Mouse (Mus musculus): ENCODE results near the gene Hist2h2aa1. TPM values are rescaled to one million over a fixed set of nuclear protein-coding genes. Genes with fewer than 3 reads are reported as not detected.
"Not testable (repeated sequence)": the region's sequence is repeated elsewhere in the genome, so short reads cannot be mapped to it uniquely, and the experiment has no call there.

Hist2h2aa1 gene
- polyA plus RNA-seq, 1 experiment from 2014 or later, result 9.5 TPM

DNA sequence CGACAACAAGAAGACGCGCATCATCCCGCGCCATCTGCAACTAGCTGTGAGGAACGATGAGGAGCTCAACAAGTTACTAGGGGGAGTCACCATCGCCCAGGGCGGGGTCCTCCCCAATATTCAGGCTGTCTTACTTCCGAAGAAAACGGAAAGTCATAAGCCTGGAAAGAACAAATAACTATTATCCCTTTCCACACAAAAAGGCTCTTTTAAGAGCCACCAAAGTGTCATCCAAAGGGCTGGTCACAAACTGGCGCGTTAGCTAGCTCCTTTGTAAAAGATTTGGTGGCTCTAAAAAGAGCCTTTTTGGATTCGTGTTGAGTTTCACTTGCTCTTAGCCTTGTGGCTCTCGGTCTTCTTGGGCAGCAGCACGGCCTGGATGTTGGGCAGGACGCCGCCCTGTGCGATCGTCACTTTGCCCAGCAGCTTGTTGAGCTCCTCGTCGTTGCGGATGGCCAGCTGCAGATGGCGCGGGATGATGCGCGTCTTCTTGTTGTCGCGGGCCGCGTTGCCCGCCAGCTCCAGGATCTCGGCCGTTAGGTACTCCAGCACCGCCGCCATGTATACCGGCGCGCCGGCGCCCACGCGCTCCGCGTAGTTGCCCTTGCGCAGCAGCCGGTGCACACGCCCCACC lies 25.0 kb upstream of the Hist2h2aa1 start:
- Histone ChIP-seq H3K4me1 (peaks cover 30% of the 10 kb centered on the region), H3K4me3 (peak overlapping the region; percentile 71), H3K27ac (peak overlapping the region; percentile 94)
- H3K36me3 ChIP-seq; H3K27me3 ChIP-seq (ENCODE audit: insufficient read depth, poor library complexity, severe bottlenecking); H3K9me3 ChIP-seq; DNase-seq (ENCODE audit: low spot score): not testable (repeated sequence)
- WGBS, result under 1% methylated on average over 38 of the region's 47 CpGs

DNA sequence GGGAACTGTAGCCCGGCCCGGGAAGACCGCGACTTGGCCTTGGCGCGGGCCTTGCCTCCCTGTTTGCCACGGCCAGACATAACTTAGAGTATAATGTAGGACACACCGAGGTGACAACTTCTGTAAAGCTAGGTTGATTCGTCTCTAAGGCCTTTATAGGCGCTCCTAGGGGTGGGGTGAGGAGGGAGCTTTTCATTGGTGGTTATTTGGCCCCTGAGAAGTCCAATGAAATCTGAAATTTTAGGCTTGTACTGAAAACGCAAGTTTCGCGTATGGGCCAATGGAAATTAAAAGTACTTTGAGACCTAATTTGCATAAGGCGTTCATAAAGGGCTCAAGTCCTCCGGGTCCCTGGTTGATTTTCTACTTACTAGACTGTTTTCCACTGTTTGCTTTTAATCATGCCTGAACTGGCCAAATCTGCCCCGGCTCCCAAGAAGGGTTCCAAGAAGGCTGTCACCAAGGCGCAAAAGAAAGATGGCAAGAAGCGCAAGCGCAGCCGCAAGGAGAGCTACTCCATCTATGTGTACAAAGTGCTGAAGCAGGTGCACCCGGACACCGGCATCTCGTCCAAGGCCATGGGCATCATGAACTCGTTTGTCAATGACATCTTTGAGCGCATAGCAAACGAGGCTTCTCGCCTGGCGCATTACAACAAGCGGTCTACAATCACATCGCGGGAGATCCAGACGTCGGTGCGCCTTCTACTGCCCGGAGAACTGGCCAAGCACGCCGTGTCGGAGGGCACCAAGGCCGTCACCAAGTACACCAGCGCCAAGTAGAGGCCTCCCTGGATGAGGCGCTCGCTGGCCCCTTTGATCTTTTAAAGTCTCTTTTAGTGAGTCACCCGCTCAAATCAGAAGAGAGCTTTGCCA lies 24.3 kb upstream of the Hist2h2aa1 start, which contains the start of the genes Hist2h2ac and Hist2h2be:
TSS of gene Hist2h2ac (minus strand) at position 116 of the 875 bp plus-strand sequence.
TSS of gene Hist2h2be (plus strand) at position 355 of the 875 bp plus-strand sequence.
- Histone ChIP-seq H3K4me1 (peaks cover 34% of the 10 kb centered on the region), H3K9me3 (no peaks in the 10 kb centered on the region), H3K4me3 (peak within 1 kb of the TSS; percentile 71), H3K36me3 (no peaks in the 10 kb centered on the region), H3K27ac (peak within 1 kb of the TSS; percentile 94), H3K27me3 (ENCODE audit: insufficient read depth, poor library complexity, severe bottlenecking) (no peaks in the 10 kb centered on the region)
- peak; percentile 95 for DNase-seq (ENCODE audit: low spot score)
- under 1% methylated on average over 43 of the region's 43 CpGs for WGBS

DNA sequence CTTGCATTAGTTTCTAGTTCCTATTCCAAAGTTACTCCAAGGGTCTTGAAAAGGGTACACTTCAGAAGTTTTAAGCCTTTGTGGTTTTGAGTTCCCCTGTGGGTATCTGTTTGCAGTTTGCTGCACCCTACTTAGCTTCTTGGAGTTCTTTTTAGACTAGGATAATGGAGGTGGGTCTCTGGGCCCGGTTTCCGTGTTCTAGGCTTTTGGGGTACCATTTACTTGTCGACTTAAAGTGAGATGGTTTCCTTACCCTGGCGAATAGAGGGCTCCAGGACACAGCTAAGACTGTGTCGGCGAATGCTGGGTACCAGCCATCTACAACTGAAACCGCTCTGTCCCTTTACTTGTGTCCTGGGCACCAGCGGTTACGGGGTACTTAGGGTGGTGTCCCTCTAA lies 23.7 kb upstream of the Hist2h2aa1 start:
- H3K27ac ChIP-seq, result peak overlapping the region; percentile 94
- no peaks in the 10 kb centered on the region for H3K9me3 ChIP-seq
- DNase-seq (ENCODE audit: low spot score), result no peak
- H3K27me3 ChIP-seq (ENCODE audit: insufficient read depth, poor library complexity, severe bottlenecking), result no peaks in the 10 kb centered on the region
- peaks cover 40% of the 10 kb centered on the region for H3K4me1 ChIP-seq
- WGBS, result 33% methylated on average over 9 of the region's 9 CpGs
- no peaks in the 10 kb centered on the region for H3K36me3 ChIP-seq
- peak overlapping the region; percentile 71 for H3K4me3 ChIP-seq

DNA sequence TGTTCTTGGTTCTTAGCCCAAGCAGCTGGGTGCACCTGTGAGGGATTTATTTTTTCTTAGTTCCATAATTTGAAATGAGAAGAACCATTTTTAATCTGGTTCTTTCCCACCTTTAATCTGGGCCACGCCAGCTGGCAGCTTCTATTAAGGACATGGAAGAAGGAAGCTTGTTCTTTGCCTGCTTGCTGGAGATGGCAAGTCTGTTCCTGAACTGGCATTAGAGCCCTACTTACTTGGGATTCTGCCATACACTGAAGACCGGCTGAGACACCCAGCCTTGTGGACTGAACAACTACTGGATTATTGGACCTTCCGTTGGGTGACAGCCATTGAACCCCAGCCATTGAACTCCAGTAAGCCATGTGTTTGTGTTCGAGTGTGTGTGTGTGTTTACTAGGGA lies 22.5 kb upstream of the Hist2h2aa1 start:
- no peak for DNase-seq (ENCODE audit: low spot score)
- H3K9me3 ChIP-seq, result no peaks in the 10 kb centered on the region
- H3K27ac ChIP-seq, result no peak overlapping the region
- peaks cover 48% of the 10 kb centered on the region for H3K4me1 ChIP-seq
- H3K36me3 ChIP-seq, result no peaks in the 10 kb centered on the region
- no peak overlapping the region for H3K4me3 ChIP-seq
- WGBS, result 91% methylated on average over 4 of the region's 4 CpGs
- no peaks in the 10 kb centered on the region for H3K27me3 ChIP-seq (ENCODE audit: insufficient read depth, poor library complexity, severe bottlenecking)

DNA sequence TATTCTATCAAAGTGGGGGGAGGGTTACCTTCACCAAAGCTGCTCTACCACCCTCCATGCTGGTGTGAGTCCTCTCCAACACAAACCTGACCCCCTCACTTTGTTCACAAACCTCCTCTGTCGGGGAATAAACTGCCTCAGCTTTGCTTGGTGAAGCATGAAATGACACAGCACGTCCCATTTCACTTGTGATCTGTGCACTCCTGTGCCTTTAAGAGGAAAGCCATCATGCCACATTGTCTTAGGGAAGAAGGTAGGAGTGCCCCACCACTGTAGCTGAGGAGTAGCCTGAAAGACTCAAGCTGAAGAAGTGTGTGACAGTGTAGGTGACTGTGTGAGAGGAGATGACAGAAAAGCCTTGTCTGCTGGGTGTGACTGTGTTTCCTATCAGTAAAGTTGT lies 19.9 kb upstream of the Hist2h2aa1 start:
- Histone ChIP-seq H3K4me1 (peaks cover 41% of the 10 kb centered on the region), H3K9me3 (no peaks in the 10 kb centered on the region), H3K27me3 (ENCODE audit: insufficient read depth, poor library complexity, severe bottlenecking) (no peaks in the 10 kb centered on the region), H3K4me3 (no peak overlapping the region), H3K27ac (peak overlapping the region; percentile 57; the same call in 1 of the 2 replicates), H3K36me3 (no peaks in the 10 kb centered on the region)
- WGBS, result 41% methylated on average over 2 of the region's 2 CpGs
- no peak for DNase-seq (ENCODE audit: low spot score)

DNA sequence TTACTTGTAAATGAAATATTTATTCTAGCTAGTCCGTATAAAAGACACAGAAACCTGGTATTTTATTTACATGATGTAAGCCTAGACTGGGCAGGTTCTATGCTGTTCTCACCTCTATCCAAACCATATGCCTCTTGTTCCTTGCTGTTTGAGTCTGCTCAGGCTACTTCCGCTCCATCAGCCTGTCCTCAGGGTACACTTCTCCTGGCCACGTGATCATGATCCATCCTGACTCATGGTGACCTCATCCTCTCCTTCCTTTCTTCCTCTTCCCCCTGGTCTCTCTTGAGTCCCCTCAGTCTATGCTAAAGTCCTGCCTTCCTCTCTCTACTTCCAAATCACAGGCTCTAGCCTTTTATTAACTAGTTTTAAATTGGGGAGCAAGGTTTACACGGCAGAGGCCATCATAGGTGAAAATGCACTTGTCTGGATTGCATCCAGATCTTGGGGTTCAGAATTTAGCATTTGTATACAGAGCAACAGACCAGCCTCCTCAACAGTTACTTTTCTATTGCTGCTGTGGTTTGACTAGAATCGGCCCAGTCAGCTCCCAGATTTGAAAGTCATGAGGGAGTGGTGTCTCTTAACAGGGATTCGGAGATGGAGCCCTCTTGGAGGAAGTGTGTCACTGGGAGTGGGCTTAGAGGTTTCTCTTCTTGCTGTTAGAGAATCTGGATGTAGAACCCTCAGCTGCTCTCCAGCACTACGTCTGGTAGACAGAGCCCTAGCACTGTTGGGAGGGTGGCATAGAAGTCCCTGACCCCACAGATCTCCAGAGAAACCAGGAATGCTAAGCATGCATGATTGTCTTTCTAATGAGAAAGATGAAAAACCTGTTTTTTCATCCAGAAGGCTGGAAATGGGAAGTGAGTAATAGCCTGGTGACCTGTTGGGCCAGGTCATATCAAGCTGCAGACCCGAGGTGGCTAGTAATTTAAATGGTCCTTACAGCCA lies 18.3 kb upstream of the Hist2h2aa1 start:
- Histone ChIP-seq H3K36me3 (no peaks in the 10 kb centered on the region), H3K4me3 (no peak overlapping the region), H3K9me3 (no peaks in the 10 kb centered on the region), H3K27me3 (ENCODE audit: insufficient read depth, poor library complexity, severe bottlenecking) (no peaks in the 10 kb centered on the region), H3K4me1 (peaks cover 39% of the 10 kb centered on the region), H3K27ac (0 out of 2 replicates have a peak overlapping the region, but pooled peaks have one; percentile 59)
- WGBS, result 69% methylated on average over 8 of the region's 8 CpGs
- no peak for DNase-seq (ENCODE audit: low spot score)

DNA sequence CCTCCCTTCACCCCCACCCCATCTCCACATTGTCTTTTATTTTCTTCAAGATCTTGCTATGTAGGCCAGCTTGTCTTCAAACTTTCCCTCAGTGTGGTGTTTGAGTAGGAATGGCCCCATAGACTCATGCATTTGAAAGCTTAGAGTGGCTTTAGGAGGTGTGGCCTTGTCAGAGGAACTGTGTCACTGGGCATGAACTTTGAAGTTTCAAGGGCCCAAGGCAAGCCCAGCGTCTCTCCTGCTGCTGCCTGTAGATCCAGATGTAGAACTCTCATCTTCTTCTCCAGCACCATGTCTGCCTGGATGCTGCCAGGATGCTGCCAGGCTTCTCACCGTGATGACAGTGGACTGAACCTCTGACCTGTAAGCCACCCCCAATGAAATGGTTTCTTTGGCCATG lies 16.5 kb upstream of the Hist2h2aa1 start:
- peaks cover 33% of the 10 kb centered on the region for H3K4me1 ChIP-seq
- no peak for DNase-seq (ENCODE audit: low spot score)
- H3K27ac ChIP-seq, result no peak overlapping the region
- no peaks in the 10 kb centered on the region for H3K36me3 ChIP-seq
- no peaks in the 10 kb centered on the region for H3K9me3 ChIP-seq
- no peaks in the 10 kb centered on the region for H3K27me3 ChIP-seq (ENCODE audit: insufficient read depth, poor library complexity, severe bottlenecking)
- no peak overlapping the region for H3K4me3 ChIP-seq
- WGBS, result 58% methylated on average over 2 of the region's 2 CpGs

DNA sequence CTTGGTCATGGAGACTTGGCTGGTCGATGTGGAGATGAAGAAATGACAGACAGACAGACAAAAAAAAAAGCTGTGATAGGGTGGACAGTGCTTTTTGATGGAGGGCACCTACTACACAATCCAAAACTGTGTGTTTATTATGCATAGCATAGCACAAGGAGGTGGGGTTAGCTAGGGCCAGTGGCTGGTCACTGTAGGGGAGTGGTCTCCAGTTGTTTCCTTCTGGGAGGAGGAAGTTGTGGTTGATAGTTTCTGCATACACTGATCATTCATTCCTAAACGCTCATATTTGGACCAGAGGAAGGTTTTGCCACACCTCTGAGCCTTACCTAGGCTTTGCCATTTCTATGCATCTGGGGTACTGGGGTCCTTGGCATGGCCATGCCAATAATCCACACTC lies 14.9 kb upstream of the Hist2h2aa1 start:
- Histone ChIP-seq H3K9me3 (no peaks in the 10 kb centered on the region), H3K27ac (no peak overlapping the region), H3K4me1 (peaks cover 24% of the 10 kb centered on the region), H3K36me3 (no peaks in the 10 kb centered on the region), H3K4me3 (no peak overlapping the region), H3K27me3 (ENCODE audit: insufficient read depth, poor library complexity, severe bottlenecking) (no peaks in the 10 kb centered on the region)
- 64% methylated on average over 2 of the region's 2 CpGs for WGBS
- no peak for DNase-seq (ENCODE audit: low spot score)

DNA sequence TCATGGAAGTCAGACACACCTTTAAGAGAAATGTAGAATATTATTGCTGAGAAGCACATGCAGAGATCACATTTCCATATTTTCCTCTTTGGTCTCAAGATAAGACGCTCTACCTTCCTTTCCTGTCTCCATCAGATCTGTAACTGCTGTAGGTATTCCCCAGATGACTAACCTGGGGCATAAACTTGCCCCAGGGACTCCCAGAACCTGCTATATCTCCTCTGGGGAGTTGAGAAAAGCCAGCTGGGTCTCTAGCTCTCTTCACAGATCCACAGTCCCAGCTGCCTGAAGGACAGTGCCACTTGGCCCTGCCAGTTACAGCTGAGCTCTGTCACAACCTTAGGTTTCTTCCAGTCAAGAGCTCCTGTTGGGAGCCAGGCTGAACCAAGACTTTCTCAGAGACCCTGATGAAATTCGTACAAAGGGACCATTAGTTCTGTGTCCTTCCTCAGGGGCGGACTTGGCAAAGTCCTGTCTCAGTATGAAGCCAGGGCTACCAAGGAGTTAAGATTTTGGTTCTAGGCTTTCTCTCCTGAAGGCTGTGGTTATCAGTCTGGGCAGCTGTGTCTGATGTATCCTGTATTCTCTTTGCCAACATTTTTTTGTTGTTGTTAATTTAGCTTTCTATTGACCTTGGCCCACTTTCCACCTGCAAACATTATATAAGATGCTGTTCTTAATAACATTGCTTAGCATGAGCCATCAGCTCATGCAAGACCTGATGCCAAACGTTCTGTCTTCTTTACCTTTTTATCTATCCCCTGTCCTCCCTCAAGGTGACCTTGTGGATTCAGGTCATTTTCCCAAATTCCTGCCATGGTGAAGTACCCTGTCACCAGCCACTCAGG lies 14.2 kb upstream of the Hist2h2aa1 start:
- no peak for DNase-seq (ENCODE audit: low spot score)
- peaks cover 17% of the 10 kb centered on the region for H3K4me1 ChIP-seq
- 64% methylated on average over 4 of the region's 4 CpGs for WGBS
- H3K36me3 ChIP-seq, result no peaks in the 10 kb centered on the region
- no peak overlapping the region for H3K27ac ChIP-seq
- H3K4me3 ChIP-seq, result no peak overlapping the region
- no peaks in the 10 kb centered on the region for H3K9me3 ChIP-seq
- H3K27me3 ChIP-seq (ENCODE audit: insufficient read depth, poor library complexity, severe bottlenecking), result no peaks in the 10 kb centered on the region

DNA sequence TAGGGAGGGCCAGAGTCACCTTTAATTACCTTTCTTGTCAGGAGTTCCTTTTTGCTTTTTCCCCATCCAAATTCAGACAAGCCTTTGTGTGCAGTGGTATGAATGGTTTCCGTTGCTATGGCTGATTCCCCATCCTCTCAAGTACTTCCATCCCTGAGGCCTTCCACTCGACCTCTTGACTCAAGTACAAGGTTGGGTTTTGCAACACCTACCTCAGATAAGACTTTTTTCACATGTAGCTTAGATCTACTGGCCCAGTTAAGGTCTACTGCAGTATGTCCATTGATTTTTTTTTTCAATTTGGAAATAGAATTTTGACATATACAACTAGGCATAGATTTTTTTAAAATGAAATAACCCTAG lies 13.6 kb upstream of the Hist2h2aa1 start:
- WGBS, result 49% methylated on average over 2 of the region's 2 CpGs
- Histone ChIP-seq H3K27ac (no peak overlapping the region), H3K27me3 (ENCODE audit: insufficient read depth, poor library complexity, severe bottlenecking) (no peaks in the 10 kb centered on the region), H3K9me3 (no peaks in the 10 kb centered on the region), H3K4me1 (peaks cover 12% of the 10 kb centered on the region), H3K36me3 (no peaks in the 10 kb centered on the region), H3K4me3 (no peak overlapping the region)
- DNase-seq (ENCODE audit: low spot score), result no peak

DNA sequence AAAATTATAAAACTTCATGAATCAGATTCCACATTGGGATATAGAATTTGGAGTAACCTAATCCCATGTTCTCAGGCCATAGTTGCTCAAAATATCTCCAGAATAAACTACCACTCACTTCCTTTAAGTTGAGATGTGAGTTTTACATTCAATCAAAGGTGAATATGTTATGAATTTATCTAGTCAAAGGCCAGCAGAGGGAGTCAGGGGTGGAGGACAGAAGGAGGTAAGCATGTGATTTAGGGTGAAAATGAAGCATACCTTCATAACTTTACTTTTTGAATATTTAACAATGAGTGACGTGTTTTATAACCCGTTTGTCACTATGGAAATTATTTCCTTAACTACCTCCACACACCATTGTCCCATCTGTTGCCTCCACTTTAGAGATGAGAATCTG lies 10.4 kb upstream of the Hist2h2aa1 start:
- DNase-seq (ENCODE audit: low spot score), result no peak

DNA sequence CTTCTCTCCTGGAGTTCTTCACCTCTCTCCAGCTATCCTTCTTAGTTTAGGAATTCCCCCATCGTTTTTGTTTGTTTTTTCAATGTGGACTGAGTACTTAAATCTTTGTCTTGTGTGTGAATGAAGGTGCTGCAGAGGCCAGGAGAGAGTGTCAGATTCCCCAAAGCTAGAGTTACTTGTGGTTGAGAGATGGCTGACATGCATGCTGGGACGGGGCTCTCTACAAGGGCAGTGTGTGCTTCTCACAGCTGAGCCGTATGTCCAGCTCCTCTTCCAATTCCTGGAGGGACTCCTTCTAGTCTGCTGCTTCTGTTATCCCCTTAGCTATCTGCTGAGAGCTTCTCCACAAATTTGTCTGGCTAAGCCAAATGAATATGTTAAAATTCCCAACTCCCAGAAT lies 9.5 kb upstream of the Hist2h2aa1 start:
- DNase-seq (ENCODE audit: low spot score), result no peak
- H3K36me3 ChIP-seq, result no peaks in the 10 kb centered on the region
- no peak overlapping the region for H3K27ac ChIP-seq
- H3K27me3 ChIP-seq (ENCODE audit: insufficient read depth, poor library complexity, severe bottlenecking), result no peaks in the 10 kb centered on the region
- 47% methylated on average over 3 of the region's 3 CpGs for WGBS
- H3K9me3 ChIP-seq, result no peaks in the 10 kb centered on the region
- peaks cover 17% of the 10 kb centered on the region; the same call in 1 of the 2 replicates for H3K4me1 ChIP-seq
- no peak overlapping the region for H3K4me3 ChIP-seq

More for the DNA sequence above, 10.4 kb upstream of the Hist2h2aa1 start:
- Histone ChIP-seq H3K4me3 (no peak overlapping the region), H3K27me3 (ENCODE audit: insufficient read depth, poor library complexity, severe bottlenecking) (no peaks in the 10 kb centered on the region), H3K27ac (no peak overlapping the region), H3K36me3 (no peaks in the 10 kb centered on the region), H3K9me3 (no peaks in the 10 kb centered on the region), H3K4me1 (peaks cover 14% of the 10 kb centered on the region; the same call in 1 of the 2 replicates)
- 74% methylated on average over 2 of the region's 2 CpGs for WGBS

All from heart, embryonic 10.5 days (tissue).